Mouse (Mus musculus) frontal cortex, postnatal 36 days (tissue): Measurements from ENCODE around the gene Chuk.

Source experiments
- DNase-seq, 2 experiments: peaks; one replicate each; pipeline ENCODE4 v3.0.0; 2022; ENCODE audit warnings: low spot score in 2 of 2

Chuk gene

DNA sequence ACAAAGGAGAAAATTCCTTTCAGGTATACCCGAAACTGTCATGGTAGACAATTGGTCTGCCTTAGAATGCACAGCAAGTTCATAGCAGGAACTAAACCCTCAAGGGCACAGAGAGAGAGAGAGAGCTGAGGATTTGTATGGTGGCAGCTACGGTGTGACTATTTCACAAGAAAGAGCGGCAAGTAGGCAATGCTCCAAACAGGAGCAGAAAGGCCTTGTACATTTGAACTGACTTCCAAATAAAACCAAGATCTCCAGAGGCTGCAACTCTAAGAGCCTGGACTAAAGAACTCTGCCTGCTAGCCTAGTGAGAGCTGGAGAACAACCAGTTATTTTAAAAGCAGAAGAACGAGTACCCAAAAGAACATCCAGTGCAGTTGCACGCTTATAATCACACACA lies 65.2 kb downstream of the Chuk start:
- no peak for DNase-seq

- DNase-seq, result no peak
Observed at GRCm38 (mm10) chr19:44033396-44033795, 73.9 kb downstream of the Chuk start.

DNA sequence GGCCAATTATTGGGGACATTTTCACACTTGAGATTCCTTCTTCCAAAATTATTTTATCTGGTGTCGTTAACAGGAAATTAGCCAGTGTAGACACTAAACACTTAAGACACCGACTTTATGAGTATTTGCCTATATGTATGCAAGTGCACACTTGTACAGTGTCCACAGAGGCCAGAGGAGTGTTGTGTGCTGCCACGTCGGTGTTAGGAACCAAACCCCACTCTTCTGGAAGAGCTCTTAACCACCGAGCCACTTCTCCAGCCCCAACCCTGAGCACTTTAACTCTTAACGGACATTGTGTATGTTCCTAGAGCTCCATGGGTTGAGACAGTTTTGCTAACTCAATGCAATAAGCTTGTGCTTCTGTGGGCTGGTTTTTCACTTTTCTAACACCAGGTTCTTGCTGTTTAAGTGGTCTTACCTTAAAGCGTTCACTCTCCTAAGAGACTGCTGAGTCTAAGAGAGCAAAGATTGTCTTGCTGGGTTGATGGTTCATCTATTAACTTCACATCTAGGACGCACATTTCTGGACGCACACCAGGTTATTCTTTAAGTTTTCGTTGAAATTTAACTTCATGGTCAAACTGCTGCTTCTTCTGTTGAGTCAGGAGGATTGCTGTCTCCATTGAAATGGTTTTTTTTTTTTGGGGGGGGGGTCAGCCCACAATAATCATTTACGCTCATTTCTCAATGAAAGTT lies 75.1 kb downstream of the Chuk start:
- DNase-seq, result no peak

- no peak for DNase-seq
Observed at GRCm38 (mm10) chr19:44030024-44030423, 77.3 kb downstream of the Chuk start.

DNA sequence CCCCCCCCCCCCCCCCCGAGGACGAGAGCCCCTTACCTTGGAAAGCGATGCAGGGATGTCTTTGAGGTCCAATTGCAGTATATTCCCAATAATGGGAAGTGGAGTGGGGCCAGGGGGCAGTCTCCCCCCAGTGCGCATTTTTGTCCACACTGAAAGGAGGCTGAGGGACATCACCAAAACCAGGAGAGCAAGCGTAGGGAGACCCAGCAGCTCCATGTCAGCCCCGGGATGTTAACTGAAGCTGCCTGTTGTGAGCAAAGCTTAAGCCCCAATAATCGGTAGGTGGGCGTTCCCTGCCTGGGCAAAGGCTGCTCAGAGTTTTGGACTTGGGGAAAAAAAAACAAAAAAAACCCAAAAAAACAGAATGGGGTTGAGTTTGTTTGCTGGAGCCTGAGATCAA lies 78.3 kb downstream of the Chuk start, which contains the start of gene Cyp2c23:
Gene Cyp2c23 (minus strand): TSS at position 237 of the 400 bp plus-strand sequence.
- no peak for DNase-seq

GRCm38 (mm10) chr19:44026956-44027530 lies 80.2 kb downstream of the Chuk start:
- no peak for DNase-seq

DNA sequence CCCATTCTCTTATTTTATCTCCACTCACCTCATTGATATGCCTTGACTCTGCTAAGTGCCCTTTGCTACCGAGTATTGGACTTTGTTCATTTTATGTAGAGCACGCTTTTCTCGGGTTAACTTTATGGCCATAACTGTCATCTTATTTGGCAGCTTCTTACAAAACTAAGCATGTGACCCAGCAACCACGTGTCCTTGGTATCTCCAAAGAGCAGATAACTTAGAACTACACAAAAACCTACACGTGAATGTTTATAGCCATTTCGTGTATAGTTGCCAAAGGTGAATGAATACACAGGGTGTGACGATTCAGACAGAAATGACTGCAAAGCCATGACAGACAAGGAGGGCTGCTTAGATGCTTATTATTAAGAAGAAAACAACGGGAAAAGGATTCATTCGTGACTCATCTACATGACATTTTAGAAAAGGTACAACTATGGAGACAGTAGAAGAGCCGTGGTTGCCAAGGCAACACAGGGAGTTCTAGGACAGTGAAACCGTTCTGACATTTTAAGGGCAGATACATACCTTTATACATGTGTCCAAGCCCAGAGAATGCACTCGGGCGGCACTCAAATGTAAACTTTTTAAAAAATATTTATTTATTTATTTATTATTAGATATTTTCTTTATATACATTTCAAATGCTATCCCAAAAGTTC lies 82.2 kb downstream of the Chuk start:
- DNase-seq, result no peak
